Mouse (Mus musculus) embryo, embryonic 10 days (tissue): ENCODE measurements at regions not wholly inside any gene's neighbourhood (a gene's known extent, or its start where the extent isn't known, plus 50 kb on each side); places are given as distances from the start of the nearest gene placed in this dataset.

Experiments used
- DNase-seq: peaks from one replicate; pipeline ENCODE4 v3.0.0-alpha.2; 2015; ENCODE audit warnings: low spot score

DNA sequence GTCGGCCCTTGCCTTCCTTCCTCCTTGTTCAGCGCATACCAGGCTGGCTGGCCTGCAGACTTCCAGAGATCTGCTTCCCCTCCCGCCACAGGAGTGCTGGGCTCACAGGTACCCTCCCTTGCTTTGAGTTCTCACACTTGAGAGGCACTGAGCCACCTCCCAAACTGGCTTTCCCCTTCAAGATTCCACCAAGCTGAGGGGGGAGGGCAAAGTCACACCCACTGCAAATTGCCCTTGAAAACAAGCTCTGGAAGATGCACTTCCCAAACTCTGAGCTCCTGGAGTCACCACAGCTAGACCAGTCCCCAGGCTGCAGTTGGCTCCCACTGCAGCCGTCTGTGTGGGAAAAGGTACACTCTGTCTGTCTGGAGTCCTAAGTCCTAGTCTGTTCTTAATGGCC is 142.1 kb upstream of the Slc22a12 start:
- no peak for DNase-seq

- DNase-seq, result no peak
Observed at GRCm38 (mm10) chr19:6679392-6680307, 136.8 kb upstream of the Slc22a12 start.

DNA sequence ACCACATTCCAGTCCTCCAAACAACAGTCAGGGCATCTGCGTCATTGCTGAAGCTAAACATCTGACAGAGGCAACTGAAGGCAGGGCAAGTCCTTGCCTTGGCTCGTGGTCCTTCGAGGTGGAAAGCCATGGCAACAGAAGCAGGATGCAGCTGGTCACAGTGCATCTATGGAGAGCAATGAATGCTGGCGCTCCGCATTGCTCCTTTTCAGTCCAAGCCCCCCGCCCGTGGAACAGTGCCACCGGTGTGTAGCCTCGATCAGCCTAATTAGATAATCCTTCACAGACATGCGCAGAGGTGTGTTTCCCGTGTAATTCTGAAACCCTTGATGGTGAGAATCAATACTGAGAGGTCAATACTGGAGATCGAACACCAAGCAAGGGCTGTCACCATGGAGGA is 134.7 kb upstream of the Slc22a12 start:
- DNase-seq, result no peak

- DNase-seq, result no peak
Observed at GRCm38 (mm10) chr19:6675586-6675985, 132.8 kb upstream of the Slc22a12 start.

- DNase-seq, result no peak
Observed at GRCm38 (mm10) chr19:6671696-6672095, 128.9 kb upstream of the Slc22a12 start.

DNA sequence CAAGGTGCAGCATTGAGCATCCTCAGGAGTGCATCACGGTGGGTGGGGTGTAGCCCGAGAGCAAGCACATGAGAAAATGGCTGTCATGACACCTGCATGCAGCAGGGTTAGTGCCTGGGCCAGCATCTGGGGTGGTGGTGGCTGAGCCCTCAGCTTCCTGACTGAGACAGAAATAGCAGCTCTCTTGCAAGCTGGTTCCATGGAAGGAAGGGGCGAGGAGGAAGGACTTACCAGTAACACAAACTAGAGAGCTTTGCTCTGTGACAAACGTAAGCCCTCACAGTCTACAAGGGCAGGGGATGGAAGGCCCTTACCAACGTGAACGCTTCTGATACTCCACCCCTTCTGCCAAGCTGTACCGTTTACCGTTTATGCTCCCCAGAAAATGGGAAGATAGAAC is 127.0 kb upstream of the Slc22a12 start:
- no peak for DNase-seq

DNA sequence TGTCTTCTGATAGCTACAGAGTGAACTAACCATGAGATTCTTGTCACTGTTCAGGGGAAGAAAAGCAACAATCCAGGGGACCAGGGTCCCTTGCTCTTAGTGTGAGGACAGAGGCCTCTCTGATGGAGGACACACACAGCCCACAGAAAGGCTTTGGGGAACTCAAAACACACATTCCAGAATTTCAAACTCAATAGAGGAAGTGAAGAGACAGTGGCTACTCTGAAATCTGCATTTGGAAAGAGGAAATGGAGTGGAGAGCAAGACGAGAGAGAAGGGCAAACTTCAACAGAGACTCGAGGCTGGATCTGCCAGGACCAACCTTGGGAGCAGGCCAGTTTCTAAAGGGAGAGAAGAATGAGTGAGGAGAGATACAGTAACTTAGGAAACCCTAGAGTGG is 125.7 kb upstream of the Slc22a12 start:
- no peak for DNase-seq

DNA sequence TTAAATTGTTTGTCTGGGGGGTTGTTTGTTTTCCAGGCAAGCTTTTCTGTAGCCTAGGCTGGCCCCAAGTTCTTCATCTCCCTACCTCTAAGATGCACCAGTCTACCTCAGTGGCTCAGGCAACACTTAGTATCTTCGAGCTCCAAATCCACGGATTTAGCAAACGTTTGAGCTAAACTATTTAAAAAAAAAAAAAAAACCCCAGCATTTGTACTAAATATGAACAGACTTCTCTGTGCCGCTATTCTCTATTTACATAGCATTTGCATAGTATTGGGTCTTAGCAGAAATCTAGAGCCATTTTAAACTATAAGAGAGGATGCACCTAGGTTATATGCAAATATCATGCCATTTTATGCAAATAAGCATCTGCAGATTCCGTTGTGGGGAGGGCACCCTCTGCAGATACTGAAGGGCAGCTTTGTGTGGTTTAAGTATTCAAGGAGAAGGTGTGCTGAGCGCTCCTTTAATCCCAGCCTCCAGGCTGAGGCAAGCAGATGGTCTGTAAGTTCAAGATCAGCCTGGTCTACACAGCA is 123.4 kb upstream of the Slc22a12 start:
- DNase-seq, result no peak

GRCm38 (mm10) chr19:6665264-6666054 is 122.6 kb upstream of the Slc22a12 start:
- no peak for DNase-seq

- DNase-seq, result no peak
Observed at GRCm38 (mm10) chr19:6664311-6664952, 121.6 kb upstream of the Slc22a12 start.

DNA sequence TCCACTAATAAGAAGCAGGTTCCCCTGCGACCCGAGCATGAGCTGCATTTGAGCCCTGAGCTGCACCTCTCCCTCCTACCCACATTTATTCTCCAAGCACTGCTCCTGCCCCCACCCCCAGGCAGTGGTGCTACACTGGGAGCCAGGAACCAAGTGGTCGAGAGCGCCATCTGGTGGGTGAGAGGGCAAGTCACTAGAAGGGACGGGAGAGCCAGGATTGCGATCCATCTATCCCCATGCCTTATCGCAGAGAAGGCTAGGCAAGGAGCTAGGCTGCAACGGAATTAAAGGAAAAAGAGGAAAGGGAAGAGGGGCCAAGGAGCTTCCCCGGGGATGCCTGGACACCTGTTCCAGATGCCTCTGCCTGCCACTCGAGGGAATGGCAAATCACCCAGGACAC is 120.6 kb upstream of the Slc22a12 start:
- peak; percentile 93 for DNase-seq

- DNase-seq, result no peak
Observed at GRCm38 (mm10) chr19:6662346-6662939, 119.6 kb upstream of the Slc22a12 start.

DNA sequence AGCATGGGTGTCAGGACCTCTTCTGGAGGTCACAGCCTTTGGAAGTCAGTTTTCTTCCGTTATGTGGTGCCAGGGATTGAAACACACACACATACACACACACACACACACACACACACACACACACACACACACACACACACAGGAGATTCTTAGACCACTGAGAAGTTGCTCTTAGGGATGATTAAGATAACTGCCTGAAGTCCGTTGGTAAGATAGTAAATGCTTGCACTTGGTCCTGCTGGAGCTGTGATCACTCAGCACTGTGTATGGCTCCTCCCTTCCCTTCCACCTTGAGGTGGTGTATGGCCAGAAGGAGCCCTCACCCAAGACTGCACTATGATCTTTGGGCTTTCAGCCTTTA is 118.7 kb upstream of the Slc22a12 start:
- DNase-seq, result no peak

- peak; percentile 36 for DNase-seq
Observed at GRCm38 (mm10) chr19:6660723-6661507, 118.1 kb upstream of the Slc22a12 start.

GRCm38 (mm10) chr19:6660157-6660556 is 117.3 kb upstream of the Slc22a12 start:
- DNase-seq, result no peak

DNA sequence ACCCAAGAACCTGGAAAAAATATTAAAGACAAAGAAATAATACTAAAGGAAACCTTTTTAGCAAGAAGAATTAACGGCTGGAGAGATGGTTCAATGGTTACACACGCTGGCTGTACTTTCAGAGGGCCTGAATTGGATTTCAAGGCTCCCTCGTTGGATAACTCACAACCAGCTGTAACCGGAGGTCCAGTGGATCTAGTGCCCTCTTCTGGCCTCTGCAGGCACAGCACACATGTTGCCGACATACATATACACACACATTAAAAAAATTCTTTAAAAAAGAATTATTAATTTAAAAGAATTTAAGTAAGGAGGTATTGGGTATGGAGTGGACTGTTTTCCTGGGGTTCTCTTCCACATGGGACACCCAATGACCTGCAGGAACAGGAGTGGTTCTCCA is 111.7 kb upstream of the Slc22a12 start:
- DNase-seq, result no peak

- no peak for DNase-seq
Observed at GRCm38 (mm10) chr19:6652775-6653174, 109.9 kb upstream of the Slc22a12 start.

DNA sequence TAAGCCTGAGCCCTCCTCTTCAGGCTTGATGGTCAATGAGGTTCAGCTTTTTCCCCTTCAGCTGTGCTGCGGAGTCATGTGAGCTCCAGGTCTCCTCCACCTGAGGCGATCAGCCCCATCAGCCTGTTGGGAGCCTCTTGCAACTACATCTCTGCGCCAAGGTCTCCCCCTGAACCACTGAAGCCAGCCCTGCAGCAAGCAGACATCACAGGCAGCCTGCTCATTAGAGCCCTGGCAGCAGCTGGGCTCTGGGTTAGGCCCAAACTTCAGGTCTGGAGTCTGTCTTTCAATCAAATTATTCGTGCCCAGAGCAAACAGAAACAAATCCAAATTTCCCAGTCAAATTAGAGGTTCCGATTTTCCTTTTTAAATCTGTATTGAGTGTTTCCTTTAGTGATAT is 108.4 kb upstream of the Slc22a12 start:
- no peak for DNase-seq

DNA sequence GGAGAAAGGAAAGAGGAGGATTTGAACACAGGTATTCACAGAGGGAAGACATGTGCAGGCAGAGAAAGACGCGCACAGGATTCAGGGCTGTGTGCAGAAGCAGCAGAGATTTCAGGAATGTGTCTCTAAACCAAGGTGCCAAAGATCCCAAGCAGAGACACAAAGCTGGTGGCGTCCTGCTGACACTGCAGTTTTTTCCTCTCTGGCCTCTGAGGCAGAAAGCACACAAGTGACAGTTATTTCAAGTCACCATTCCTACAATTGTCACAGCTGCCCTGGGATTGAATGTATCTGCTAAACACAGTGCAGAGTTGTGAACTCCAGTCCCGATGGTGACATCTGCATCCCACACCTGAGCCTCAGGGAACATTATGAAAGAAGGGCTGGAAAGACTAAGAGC is 107.1 kb upstream of the Slc22a12 start:
- no peak for DNase-seq

DNA sequence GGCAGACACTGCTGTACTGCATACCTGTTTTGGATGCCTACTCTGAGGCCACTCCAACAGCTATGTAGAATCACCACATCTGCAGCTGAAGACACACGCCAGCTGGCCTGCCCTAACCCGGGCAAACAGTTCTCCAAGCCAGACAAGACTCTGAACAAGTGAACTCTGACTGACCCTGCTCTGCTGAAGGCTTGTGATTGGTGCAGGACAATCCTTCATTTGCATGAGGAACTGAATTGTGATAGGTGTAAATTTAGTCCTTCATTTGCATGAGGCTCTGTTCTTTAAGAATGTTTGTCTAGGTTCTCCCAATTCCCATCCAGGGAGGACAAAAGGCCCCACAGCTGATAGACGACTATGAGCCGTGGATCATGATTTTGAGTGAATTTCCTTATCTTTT is 104.9 kb upstream of the Slc22a12 start:
- DNase-seq, result no peak

DNA sequence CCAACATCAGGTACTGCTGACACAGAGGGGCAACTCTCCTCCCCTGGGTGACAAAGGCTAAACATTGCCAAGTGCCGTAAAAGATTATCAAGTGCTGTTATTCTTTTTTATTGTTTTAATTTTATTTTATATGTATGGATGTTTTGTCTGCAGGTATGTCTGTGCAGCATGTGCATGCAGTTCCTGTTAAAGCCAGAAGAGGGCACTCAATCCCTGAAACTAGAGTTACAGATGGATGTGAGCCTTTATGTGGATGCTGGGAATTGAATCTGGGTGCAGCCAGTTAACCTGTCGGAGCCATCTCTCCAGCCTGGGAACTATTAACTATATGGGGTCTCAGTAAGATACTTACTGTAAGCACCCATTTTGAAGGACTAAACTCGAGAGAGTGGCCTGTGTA is 104.4 kb upstream of the Slc22a12 start:
- no peak for DNase-seq
